Mouse (Mus musculus): ENCODE measurements around the gene Mpp3.

GRCm38 (mm10) chr11:102051954-102052353 lies 23.7 kb upstream of the Mpp3 start:
- TF ChIP-seq GABPA (IDR thresholded peaks at IDR 0.05; ENCODE audit: insufficient replicate concordance, low read depth, low read length) (no peak), POLR2A (IDR thresholded peaks at IDR 0.05; ENCODE audit: low read depth, low read length) (no peak), TBP (conservative IDR thresholded peaks at IDR 0.05; ENCODE audit: low read depth, low read length) (no peak), CTCF (conservative IDR thresholded peaks at IDR 0.05 in 1 of 2, IDR thresholded peaks at IDR 0.05 in 1 of 2; ENCODE audit: low read depth in 2 of 2, low read length in 2 of 2) (no peak), RAD21 (IDR thresholded peaks at IDR 0.05; ENCODE audit: low read depth, low read length) (no peak), ZKSCAN1 (IDR thresholded peaks at IDR 0.05; ENCODE audit: borderline replicate concordance, low read depth, low read length) (no peak), ETS1 (conservative IDR thresholded peaks at IDR 0.05; ENCODE audit: low read depth, low read length) (no peak), EP300 (IDR thresholded peaks at IDR 0.05; ENCODE audit: low read length) (no peak)

All from CH12.LX (cell line).